Mouse (Mus musculus) erythroblast, embryonic 14.5 days (primary cell): ENCODE results near the gene Gns.

Experiments used
- GATA1 ChIP-seq: IDR thresholded peaks from 2 replicates; pipeline ENCODE4 v1.6.1; 2012; ENCODE audit warnings: low read length, inconsistent platforms, mixed read lengths
- TAL1 ChIP-seq: IDR thresholded peaks from 3 replicates; pipeline ENCODE4 v1.6.1; 2012; ENCODE audit warnings: low read length, inconsistent platforms, mixed read lengths

GRCm38 (mm10) chr10:121432635-121433280 is 67.9 kb downstream of the Gns start:
- TF ChIP-seq GATA1 (no peak), TAL1 (no peak)
